ENCODE assay signal across 23 mouse cellular contexts in the genomic region with DNA sequence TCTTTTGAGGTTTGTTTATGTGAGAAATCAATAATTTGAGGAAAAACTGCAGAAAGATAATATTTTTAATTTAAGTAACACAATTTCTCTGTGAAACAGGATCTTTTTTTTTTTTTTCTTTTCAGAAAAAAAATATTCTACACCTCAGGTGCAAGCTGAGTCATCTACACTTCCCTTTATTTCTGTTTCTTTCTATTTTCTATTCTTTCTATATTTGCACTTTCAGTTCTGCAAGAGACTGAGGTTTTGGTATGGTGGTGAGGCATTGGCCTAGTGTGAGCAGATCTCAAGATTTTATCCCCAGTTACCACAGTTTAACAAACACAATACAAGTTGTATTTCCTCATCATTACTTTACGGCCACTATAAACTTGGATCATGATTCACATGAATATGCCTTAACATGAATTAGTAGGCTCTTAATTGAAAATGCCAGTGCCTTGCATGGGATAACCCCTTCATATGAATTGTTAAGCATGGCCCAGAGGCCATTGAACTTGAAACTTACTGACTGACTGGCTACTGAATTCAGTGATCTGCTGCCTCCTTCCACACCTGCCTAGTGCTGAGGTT.
DNase-seq lines count a peak whose midpoint lies in the region; ATAC-seq and TF ChIP-seq lines count a peak whose summit lies in the region.
"Had no signal": no experiment of that assay in that cellular context is flagged by ENCODE, and none has a peak within 500 bp of the region (broad histone marks: within the 10 kb centered on the region; RNA-seq: fewer than 3 reads in every experiment).

No protein-coding gene starts in this region.

- H3K9ac ChIP-seq in CH12.LX (ENCODE audit: insufficient read depth, low read depth), result no peak overlapping the region
- no peak overlapping the region for H3K9ac ChIP-seq in midbrain, embryonic 14.5 days (replicated peaks; ENCODE audit: low read length)
- no peak overlapping the region for H3K9ac ChIP-seq in forebrain, embryonic 16.5 days (replicated peaks; ENCODE audit: low read depth, low read length)

- no peak overlapping the region for H3K4me3 ChIP-seq in CH12.LX (replicated peaks in 1 of 3; ENCODE audit: low read depth in 2 of 3, low read length in 2 of 3, poor library complexity in 1 of 3)
- H3K4me3 ChIP-seq in midbrain, embryonic 14.5 days (replicated peaks; ENCODE audit: low read depth, low read length), result no peak overlapping the region
- H3K4me3 ChIP-seq in forebrain, embryonic 16.5 days (replicated peaks; ENCODE audit: low read length), result no peak overlapping the region

- H3K79me2 ChIP-seq in CH12.LX (replicated peaks; ENCODE audit: control insufficient read depth, extremely low read depth, insufficient read depth, poor library complexity, severe bottlenecking), result no peaks in the 10 kb centered on the region

- TF ChIP-seq CTCF in CH12.LX (conservative IDR thresholded peaks at IDR 0.05 in 1 of 2, IDR thresholded peaks at IDR 0.05 in 1 of 2; ENCODE audit: low read depth in 2 of 2, low read length in 2 of 2), result no peak

- peak; percentile 97 for TF ChIP-seq EP300 in CH12.LX (IDR thresholded peaks at IDR 0.05; ENCODE audit: low read length)

- in situ Hi-C loops in CH12.LX (cut with MboI; ENCODE audit: low pct_ligation_motif_present, low pct_unique_long_range_greater_than_20kb, low sequenced_read_pairs), result no loop called here

- no peak for TF ChIP-seq POLR2A in CH12.LX (IDR thresholded peaks at IDR 0.05; ENCODE audit: low read depth, low read length)

- no peaks in the 10 kb centered on the region for H3K9me3 ChIP-seq in CH12.LX (replicated peaks; ENCODE audit: low read length)
- no peaks in the 10 kb centered on the region for H3K9me3 ChIP-seq in midbrain, embryonic 14.5 days (ENCODE audit: control insufficient read depth, low read length)
- no peaks in the 10 kb centered on the region for H3K9me3 ChIP-seq in forebrain, embryonic 16.5 days (ENCODE audit: control insufficient read depth, low read length)
- H3K9me3 ChIP-seq: G1E had no signal

- DNase-seq in 416B (ENCODE audit: low read depth) (peak; percentile 15), A20 (ENCODE audit: low read depth, low spot score) (peak; percentile 93), CH12.LX (ENCODE audit: extremely low read depth) (peak; percentile 83)
- DNase-seq in midbrain, embryonic 14.5 days, result no peak
- no peak for DNase-seq in ovary, postnatal 36 days (ENCODE audit: low spot score)
- DNase-seq: adrenal gland, adult 2 months; adrenal gland, adult 8-10 months; adrenal gland, postnatal 10 days; adrenal gland, postnatal 14 days; adrenal gland, postnatal 25 days; adrenal gland, postnatal 36 days; B cell, adult 2 months; cerebellum, adult 11 months; cerebellum, adult 11-12 months; cerebellum, adult 18-20 months; cerebellum, adult 2 months; cerebellum, adult 8-10 months; cerebellum, adult 9-10 months had no signal

- H3K4me1 ChIP-seq in CH12.LX (ENCODE audit: control insufficient read depth in 1 of 2, insufficient read depth in 2 of 2), result peaks cover 10 to 26% of the 10 kb centered on the region in 2 experiments; a peak in 3 of 4 replicates
- H3K4me1 ChIP-seq in midbrain, embryonic 14.5 days (ENCODE audit: control insufficient read depth, insufficient read depth, low read length), result no peaks in the 10 kb centered on the region
- H3K4me1 ChIP-seq in forebrain, embryonic 16.5 days (replicated peaks; ENCODE audit: control insufficient read depth, insufficient read depth, low read length), result no peaks in the 10 kb centered on the region

- peak overlapping the region; percentile 44; the same call in 1 of the 2 replicates for H3K4me2 ChIP-seq in CH12.LX (ENCODE audit: insufficient read depth, low read depth, poor library complexity, severe bottlenecking)
- H3K4me2 ChIP-seq in midbrain, embryonic 14.5 days (ENCODE audit: low read length), result no peak overlapping the region
- no peak overlapping the region for H3K4me2 ChIP-seq in forebrain, embryonic 16.5 days (ENCODE audit: low read length)

- dilution Hi-C loops in CH12.LX (cut with MboI; ENCODE audit: extremely low pct_ligation_motif_present, extremely low pct_unique_long_range_greater_than_20kb, low sequenced_read_pairs), result no loop called here

- no peaks in the 10 kb centered on the region for H3K36me3 ChIP-seq in CH12.LX (replicated peaks in 1 of 2; ENCODE audit: control insufficient read depth in 1 of 2, insufficient read depth in 1 of 2, low read length in 1 of 2)
- H3K36me3 ChIP-seq in midbrain, embryonic 14.5 days (ENCODE audit: control insufficient read depth, insufficient read depth, low read length), result no peaks in the 10 kb centered on the region
- H3K36me3 ChIP-seq in forebrain, embryonic 16.5 days (ENCODE audit: control insufficient read depth, insufficient read depth), result no peaks in the 10 kb centered on the region
- H3K36me3 ChIP-seq: G1E had no signal

- WGBS in midbrain, embryonic 14.5 days, result 100% methylated on average over 1 of the region's 1 CpGs
- WGBS in forebrain, embryonic 16.5 days, result 95% methylated on average over 1 of the region's 1 CpGs

- ATAC-seq in midbrain, embryonic 14.5 days (ENCODE audit: low FRiP score, low TSS enrichment), result no peak
- ATAC-seq in forebrain, embryonic 16.5 days, result no peak
- ATAC-seq: activated CD4-positive, CD25-positive, alpha-beta regulatory T cell, adult 4 months; CD4-positive, CD25-positive, alpha-beta regulatory T cell, adult 4 months; Patski had no signal

- TF ChIP-seq RAD21 in CH12.LX (IDR thresholded peaks at IDR 0.05; ENCODE audit: low read depth, low read length), result peak; percentile 6; the same call in 1 of the 2 replicates

- no peaks in the 10 kb centered on the region for H3K27me3 ChIP-seq in CH12.LX (replicated peaks)
- no peaks in the 10 kb centered on the region for H3K27me3 ChIP-seq in midbrain, embryonic 14.5 days (ENCODE audit: control insufficient read depth, insufficient read depth, low read length)
- H3K27me3 ChIP-seq in forebrain, embryonic 16.5 days (replicated peaks; ENCODE audit: control insufficient read depth, insufficient read depth, low read length), result no peaks in the 10 kb centered on the region
- H3K27me3 ChIP-seq: Patski had no signal

- peak overlapping the region; percentile 85 for H3K27ac ChIP-seq in CH12.LX (ENCODE audit: insufficient read depth, low read depth)
- no peak overlapping the region for H3K27ac ChIP-seq in midbrain, embryonic 14.5 days (replicated peaks; ENCODE audit: low read depth, low read length)
- H3K27ac ChIP-seq in forebrain, embryonic 16.5 days (ENCODE audit: low read length), result no peak overlapping the region

TF ChIP-seq in CH12.LX, 34 proteins besides CTCF, POLR2A, EP300 and RAD21:
- TF ChIP-seq NELFE (IDR thresholded peaks at IDR 0.05; ENCODE audit: low read depth, low read length), result no peak
- peak; percentile 69 for TF ChIP-seq MAFK (IDR thresholded peaks at IDR 0.05; ENCODE audit: insufficient replicate concordance, low read length)
- no peak for TF ChIP-seq USF2 (conservative IDR thresholded peaks at IDR 0.05; ENCODE audit: low read depth, low read length)
- no peak for TF ChIP-seq UBTF (IDR thresholded peaks at IDR 0.05; ENCODE audit: low read depth, low read length)
- peak; percentile 67 for TF ChIP-seq CHD2 (IDR thresholded peaks at IDR 0.05; ENCODE audit: low read length)
- TF ChIP-seq TBP (conservative IDR thresholded peaks at IDR 0.05; ENCODE audit: low read depth, low read length), result 0 out of 2 replicates have a peak, but pooled peaks have one; percentile 6
- no peak for TF ChIP-seq PAX5 (IDR thresholded peaks at IDR 0.05; ENCODE audit: low read length)
- TF ChIP-seq ZKSCAN1 (IDR thresholded peaks at IDR 0.05; ENCODE audit: borderline replicate concordance, low read depth, low read length), result no peak; the same call in 1 of the 2 replicates
- TF ChIP-seq IRF4 (IDR thresholded peaks at IDR 0.05; ENCODE audit: low read depth, low read length), result peak; percentile 93
- TF ChIP-seq RCOR1 (conservative IDR thresholded peaks at IDR 0.05; ENCODE audit: low read depth, low read length), result peak; percentile 95
- TF ChIP-seq ETS1 (conservative IDR thresholded peaks at IDR 0.05; ENCODE audit: low read depth, low read length), result peak; percentile 82
- no peak for TF ChIP-seq KAT2A (IDR thresholded peaks at IDR 0.05; ENCODE audit: insufficient replicate concordance, low read length)
- TF ChIP-seq MAX (IDR thresholded peaks at IDR 0.05; ENCODE audit: low read length), result no peak; the same call in none of the 2 replicates
- TF ChIP-seq ZC3H11A (IDR thresholded peaks at IDR 0.05; ENCODE audit: low read depth, low read length), result no peak
- TF ChIP-seq BHLHE40 (IDR thresholded peaks at IDR 0.05; ENCODE audit: low read depth, low read length), result peak; percentile 77
- peak; percentile 99 for TF ChIP-seq ZNF384 (IDR thresholded peaks at IDR 0.05; ENCODE audit: low read depth, low read length)
- TF ChIP-seq MAZ (IDR thresholded peaks at IDR 0.05; ENCODE audit: low read depth, low read length), result 0 out of 2 replicates have a peak, but pooled peaks have one; percentile 32
- TF ChIP-seq TCF12 (IDR thresholded peaks at IDR 0.05; ENCODE audit: low read depth, low read length), result peak; percentile 88
- TF ChIP-seq MEF2A (IDR thresholded peaks at IDR 0.05; ENCODE audit: borderline replicate concordance, low read depth, low read length), result peak; percentile 98
- peak; percentile 93 for TF ChIP-seq JUND (conservative IDR thresholded peaks at IDR 0.05; ENCODE audit: low read depth, low read length)
- 0 out of 2 replicates have a peak, but pooled peaks have one; percentile 81 for TF ChIP-seq E2F4 (IDR thresholded peaks at IDR 0.05; ENCODE audit: insufficient replicate concordance, low read depth, low read length)
- peak; percentile 45; the same call in 1 of the 2 replicates for TF ChIP-seq HCFC1 (IDR thresholded peaks at IDR 0.05; ENCODE audit: low read depth, low read length)
- TF ChIP-seq USF1 (IDR thresholded peaks at IDR 0.05; ENCODE audit: low read depth, low read length), result no peak
- TF ChIP-seq JUN (IDR thresholded peaks at IDR 0.05; ENCODE audit: insufficient read depth, low read depth, low read length), result peak; percentile 95
- TF ChIP-seq SMC3 (IDR thresholded peaks at IDR 0.05; ENCODE audit: low read depth, low read length), result peak; percentile 7; the same call in 1 of the 2 replicates
- TF ChIP-seq ELF1 (IDR thresholded peaks at IDR 0.05; ENCODE audit: low read depth, low read length), result 0 out of 2 replicates have a peak, but pooled peaks have one; percentile 14
- TF ChIP-seq MYC (IDR thresholded peaks at IDR 0.05; ENCODE audit: low read depth, low read length), result peak; percentile 59
- no peak for TF ChIP-seq MXI1 (IDR thresholded peaks at IDR 0.05; ENCODE audit: low read depth, low read length)
- no peak; the same call in none of the 2 replicates for TF ChIP-seq SIN3A (IDR thresholded peaks at IDR 0.05; ENCODE audit: low read length)
TF ChIP-seq in CH12.LX: peak in this region for 18.

Comparison
In these comparisons a context has a peak if more than half of its experiments do, and no peak if none do; other contexts are left out.
1. DNase-seq: peak in 416B (single experiment), A20 (single experiment) and CH12.LX (single experiment); none in midbrain, embryonic 14.5 days (single experiment) and ovary, postnatal 36 days (single experiment).